Mouse (Mus musculus) cerebellum, adult 11 months (tissue): ENCODE measurements around the gene Spaca5.

Experiments used
- DNase-seq: peaks from one replicate; pipeline ENCODE4 v3.0.0; 2022

Spaca5 gene

DNA sequence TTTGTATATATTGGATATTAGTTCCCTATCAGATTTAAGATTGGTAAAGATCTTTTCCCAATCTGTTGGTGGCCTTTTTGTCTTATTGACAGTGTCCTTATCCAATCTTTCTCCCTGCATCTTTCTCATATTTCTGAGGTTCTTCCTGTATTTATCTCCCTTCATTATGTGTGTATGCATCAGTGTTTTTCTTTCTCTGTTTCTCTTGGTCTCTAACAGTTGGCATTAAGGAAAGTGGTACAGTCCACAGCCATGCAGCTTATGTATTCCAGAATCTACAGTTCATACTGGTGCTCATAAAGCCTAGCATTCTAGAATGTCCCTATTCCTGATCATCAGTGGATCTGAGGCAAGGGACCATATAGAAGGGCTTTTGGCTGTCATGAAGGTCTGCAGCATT is at the start of gene Spaca5:
Gene Spaca5 (plus strand): TSS at position 301 of the 400 bp plus-strand sequence.
- DNase-seq, result no peak

DNA sequence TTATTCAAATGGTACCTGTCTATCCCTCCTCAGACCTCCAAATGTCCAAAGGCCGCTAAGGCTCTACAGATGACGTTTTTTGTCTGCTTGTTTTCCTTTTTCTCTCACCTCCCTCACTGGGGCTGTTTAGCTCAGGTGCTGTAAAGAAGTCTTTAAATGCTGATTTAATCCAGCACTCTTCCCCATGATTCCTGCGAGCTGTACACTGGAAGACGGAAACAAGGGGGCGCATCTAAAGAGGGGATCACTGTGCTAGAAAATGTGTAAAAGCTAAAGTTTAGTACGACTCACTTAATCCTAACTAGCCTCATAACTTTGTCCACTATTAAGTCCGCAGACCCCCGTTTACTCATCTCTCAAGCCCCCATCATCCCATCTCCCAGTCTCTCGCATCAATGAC is 6.7 kb upstream of the Spaca5 start:
- no peak for DNase-seq

DNA sequence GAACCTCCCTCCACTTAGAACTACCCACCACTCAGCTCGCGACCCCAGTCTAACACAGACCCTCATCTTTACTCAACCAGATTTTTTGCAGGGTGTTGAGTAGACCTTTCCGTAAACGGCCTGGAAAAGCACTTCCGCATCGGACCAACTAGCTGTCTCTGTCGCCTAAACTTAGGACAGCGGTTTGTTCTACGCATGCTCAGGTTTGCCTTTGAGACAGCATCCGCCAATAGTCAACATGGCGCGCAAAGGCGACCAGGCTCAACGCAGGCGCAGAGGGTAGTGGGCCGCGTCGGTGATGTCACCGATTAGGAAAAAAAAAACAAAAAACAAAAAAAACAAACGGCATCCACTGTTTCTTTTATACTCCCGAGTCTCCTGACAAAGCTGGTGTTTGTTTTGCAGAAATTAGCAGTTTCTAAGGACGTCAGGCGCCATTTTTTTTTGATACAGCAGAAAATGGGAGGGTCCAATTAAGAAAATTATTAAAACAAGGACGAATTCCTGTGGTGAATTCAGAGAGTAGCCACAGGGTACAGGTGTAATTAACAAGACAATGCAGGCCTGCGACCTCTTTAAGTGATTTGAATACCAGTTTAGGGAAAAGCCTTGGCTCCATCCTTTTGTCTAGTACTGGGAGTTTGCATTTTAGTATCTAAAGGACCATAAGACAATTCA is 6.2 kb upstream of the Spaca5 start, which contains the start of gene Zfp182:
Gene Zfp182 (minus strand): TSS at position 451 of the 678 bp plus-strand sequence.
- peak; percentile 67 for DNase-seq

DNA sequence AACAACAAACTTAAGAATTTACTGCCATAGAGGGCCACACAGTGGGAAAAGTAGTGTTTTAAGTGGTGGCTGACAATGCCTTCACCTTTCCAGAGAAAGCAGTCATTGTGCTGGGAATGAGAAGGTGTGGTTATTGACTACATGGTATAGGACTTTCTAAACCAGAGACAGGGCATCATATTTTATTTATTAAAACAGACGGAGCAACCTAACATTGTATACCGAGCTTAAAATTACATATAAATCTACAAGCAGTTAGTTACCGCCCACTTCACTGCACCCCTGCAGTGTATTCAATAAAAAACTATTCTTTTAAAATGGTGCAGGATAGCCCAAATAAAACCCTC is 5.7 kb upstream of the Spaca5 start:
- DNase-seq, result no peak

DNA sequence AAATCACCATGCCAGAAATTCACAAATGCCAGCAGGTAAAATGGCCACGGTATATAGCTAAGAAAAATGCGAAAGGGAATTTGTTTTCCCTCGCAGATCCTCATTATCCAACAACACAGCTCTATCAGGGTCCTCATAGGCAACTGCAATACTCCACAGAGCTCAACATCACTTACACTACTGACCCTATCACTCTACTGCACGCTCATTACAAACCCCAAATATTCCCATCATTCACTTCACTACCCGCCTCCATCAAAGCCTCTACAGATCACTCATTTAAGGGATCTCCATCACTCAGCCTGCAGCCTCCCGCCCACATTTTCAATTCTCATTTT is 20.4 kb downstream of the Spaca5 start:
- DNase-seq, result no peak

DNA sequence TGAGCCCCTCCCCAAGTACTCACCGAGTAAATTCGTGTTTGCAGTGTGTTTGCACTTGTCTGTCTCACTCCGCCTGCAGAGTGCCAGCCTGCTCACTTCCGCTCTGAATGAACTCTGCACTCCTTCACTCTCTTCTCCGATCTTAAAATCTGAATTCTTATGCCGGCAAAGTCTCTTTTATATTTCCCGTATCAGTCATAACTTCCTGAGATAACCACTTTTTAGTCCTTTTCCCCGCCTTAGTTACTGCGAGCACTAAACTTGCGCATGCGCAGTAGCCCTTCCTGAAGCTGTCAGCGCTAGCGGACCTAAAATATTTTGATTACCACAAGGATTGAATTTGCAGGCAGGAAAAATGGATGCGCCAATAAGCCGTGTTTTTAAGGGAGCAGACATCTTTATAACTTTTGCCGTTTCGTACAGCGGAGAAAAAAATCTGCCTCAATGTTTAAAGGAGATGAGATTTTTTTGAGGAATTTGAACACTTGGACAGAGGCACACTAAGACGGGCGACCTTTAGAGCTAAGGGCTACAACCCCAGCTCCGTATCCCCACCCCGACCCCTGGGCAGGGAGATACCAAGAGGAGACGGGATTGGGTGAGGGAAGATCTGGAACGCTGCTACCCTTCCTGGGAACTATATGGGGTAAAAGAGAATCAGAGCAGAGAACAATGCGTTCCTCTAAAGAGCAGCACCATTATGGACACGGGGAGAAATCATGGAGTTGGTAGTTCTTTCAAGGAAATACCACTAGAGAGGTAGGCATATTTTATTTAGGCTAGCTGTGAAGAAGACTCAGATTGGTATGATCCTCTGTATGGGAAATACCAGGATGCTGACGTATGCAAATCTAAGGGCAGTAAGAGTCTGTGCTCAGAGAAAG is 21.0 kb downstream of the Spaca5 start, which contains the start of gene Zfp300:
Gene Zfp300 (minus strand): TSS at position 545 of the 884 bp plus-strand sequence.
- DNase-seq, result peak; percentile 67

DNA sequence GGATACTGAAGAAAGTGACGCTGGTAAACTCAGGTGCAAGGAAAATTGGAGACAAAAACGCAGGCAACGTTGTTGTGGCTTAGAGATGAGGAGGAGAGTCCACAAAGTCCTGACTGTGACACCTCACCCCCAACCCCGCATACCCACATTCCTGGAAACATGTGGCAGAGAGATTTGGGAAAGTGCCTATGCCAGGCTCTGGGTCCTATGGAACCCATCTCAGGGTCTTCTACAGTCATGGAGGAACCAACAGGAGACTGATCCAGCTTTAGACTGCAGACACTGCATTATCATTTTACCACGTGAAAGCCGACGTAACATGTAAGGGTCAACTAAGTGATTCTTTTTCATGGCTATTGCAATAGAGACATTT is 21.6 kb downstream of the Spaca5 start:
- DNase-seq, result no peak

DNA sequence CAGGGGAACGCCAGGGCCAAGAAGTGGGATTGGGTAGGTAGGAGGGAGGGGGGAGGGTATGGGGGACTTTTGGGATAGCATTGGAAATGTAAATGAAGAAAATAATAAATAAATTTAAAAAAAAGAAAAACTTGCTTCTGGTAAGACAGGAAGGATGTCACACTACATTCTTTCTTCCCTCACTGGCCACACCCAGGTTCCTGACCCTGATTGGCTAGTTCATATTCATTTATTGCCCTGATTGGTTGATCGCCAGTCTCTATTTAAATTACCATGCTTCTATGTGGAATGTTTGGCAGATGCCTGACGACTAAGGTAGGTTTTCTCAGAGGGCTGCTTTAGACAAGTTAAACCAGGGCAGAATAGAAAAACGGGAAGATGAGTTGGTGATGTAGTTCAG is 47.3 kb downstream of the Spaca5 start, which contains the start of gene Ssxa1:
Gene Ssxa1 (plus strand): TSS at position 301 of the 400 bp plus-strand sequence.
- DNase-seq, result no peak
